Mouse (Mus musculus): ENCODE data around the gene Ehmt2. TPM values are rescaled to one million over a fixed set of nuclear protein-coding genes. Genes with fewer than 3 reads are reported as not detected.

The Ehmt2 gene
- polyA plus RNA-seq, 1 experiment from 2014 or later = 78.1 TPM

- Histone ChIP-seq H3K9me3 (no peaks in the 10 kb centered on the region), H3K4me1 (no peaks in the 10 kb centered on the region), H3K9ac (no peak overlapping the region), H3K4me3 (no peak overlapping the region), H3K27me3 (no peaks in the 10 kb centered on the region), H3K27ac (no peak overlapping the region), H3K36me3 (no peaks in the 10 kb centered on the region), H3K4me2 (no peak overlapping the region)
- WGBS = 93% methylated on average over 6 of the region's 6 CpGs
- ATAC-seq (ENCODE audit: insufficient number of reproducible peaks, low FRiP score, low TSS enrichment, low read depth) = no peak
Observed at GRCm38 (mm10) chr17:34874321-34874720, 23.9 kb upstream of the Ehmt2 start.

DNA sequence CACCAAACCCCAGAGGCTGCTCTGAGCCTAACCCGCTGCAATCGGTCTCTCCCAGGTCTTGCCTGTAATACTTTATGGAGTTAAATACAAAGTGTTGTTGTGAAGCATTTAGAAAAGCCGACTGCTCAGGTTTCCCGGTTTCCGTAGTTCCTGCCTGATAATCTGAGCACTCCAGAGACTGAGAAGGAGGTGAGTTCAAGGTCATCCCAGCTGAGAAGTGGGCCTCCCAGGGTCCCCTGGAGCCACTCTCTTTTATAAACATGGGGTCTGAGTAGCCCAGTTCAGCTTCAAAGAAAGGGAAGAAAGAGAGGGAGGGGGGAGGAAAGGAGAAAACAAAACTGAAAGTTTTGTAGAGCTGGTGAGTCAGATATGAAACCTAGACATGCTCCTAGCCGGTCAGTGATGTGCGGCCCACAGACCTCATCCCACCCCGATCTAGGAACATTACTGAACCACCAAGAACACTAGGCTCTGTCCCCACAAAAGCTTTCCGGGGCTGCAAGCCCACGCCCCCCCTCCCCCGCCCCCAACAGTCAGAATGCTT lies 18.9 kb upstream of the Ehmt2 start, which contains the start of gene Zbtb12:
TSS of gene Zbtb12 (plus strand) at position 148 of the 544 bp plus-strand sequence.
- H3K4me1 ChIP-seq = peaks cover 5% of the 10 kb centered on the region; the same call in 1 of the 2 replicates
- WGBS = 41% methylated on average over 11 of the region's 11 CpGs

DNA sequence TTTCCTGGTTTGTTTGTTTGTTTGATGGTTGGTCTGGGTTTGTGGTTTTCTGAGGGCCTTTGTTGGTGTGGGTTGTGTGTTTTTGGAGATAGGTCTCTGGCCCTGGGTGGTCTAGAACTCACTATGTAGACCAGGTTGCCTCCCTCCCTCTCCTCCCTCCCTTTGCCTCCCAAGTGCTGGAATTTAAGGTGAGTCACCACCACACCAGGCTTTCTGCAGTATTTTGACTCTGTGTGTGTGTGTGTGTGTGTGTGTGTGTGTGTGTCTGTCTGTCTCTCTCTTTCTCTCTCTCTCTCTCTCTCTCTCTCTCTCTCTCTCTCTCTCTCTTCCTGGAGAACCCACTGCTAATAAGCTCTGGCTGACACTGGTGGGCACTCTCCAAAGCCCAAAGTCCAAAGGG lies 17.1 kb upstream of the Ehmt2 start:
- H3K4me3 ChIP-seq = no peak overlapping the region
- no peak overlapping the region for H3K9ac ChIP-seq
- H3K4me1 ChIP-seq = peaks cover 5% of the 10 kb centered on the region; the same call in 1 of the 2 replicates
- no peak for ATAC-seq (ENCODE audit: insufficient number of reproducible peaks, low FRiP score, low TSS enrichment, low read depth)
- H3K9me3 ChIP-seq = no peaks in the 10 kb centered on the region
- no peak overlapping the region for H3K27ac ChIP-seq
- no peaks in the 10 kb centered on the region for H3K36me3 ChIP-seq
- peaks cover 5% of the 10 kb centered on the region for H3K27me3 ChIP-seq
- no peak overlapping the region for H3K4me2 ChIP-seq

More for the DNA sequence above, 18.9 kb upstream of the Ehmt2 start, which contains the start of gene Zbtb12:
- Histone ChIP-seq H3K4me2 (no peak within 1 kb of the TSS), H3K36me3 (no peaks in the 10 kb centered on the region), H3K9ac (no peak within 1 kb of the TSS), H3K27ac (no peak within 1 kb of the TSS), H3K4me3 (no peak within 1 kb of the TSS), H3K9me3 (no peaks in the 10 kb centered on the region), H3K27me3 (peaks cover 5% of the 10 kb centered on the region)
- no peak for ATAC-seq (ENCODE audit: insufficient number of reproducible peaks, low FRiP score, low TSS enrichment, low read depth)

DNA sequence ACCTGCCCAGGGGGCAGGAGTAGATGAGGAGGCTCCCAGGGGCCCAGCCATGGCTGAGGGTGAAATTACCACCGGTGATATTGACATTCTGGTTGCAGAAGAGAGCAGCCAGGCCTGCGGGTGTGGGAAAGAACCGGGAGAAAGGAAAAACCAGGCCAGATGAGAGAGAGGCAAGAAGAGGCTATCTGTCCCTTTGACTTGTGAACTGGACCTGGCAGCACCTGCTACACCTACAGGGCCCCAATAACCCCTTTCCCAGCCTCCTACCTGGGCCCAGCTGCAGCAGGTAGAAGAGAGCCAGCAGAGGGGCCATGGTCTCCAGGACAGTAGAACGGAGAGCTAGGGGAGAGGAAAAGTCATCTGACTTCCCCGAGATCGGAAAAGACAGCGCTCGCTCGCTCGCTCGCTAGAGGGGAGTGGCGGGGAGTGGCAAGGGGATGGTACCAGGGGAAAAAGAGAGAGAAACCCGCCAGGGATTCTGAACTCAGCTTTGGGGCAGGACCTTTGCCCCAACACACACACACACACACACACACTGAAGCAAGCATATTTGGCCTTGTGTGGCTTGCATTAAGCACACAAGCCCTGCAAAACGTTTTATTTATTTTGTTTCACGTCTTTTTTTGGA lies 16.5 kb upstream of the Ehmt2 start, which contains the start of gene Gm20547:
TSS of gene Gm20547 (minus strand) at position 360 of the 628 bp plus-strand sequence.
- Histone ChIP-seq H3K9ac (no peak within 1 kb of the TSS), H3K4me3 (no peak within 1 kb of the TSS), H3K9me3 (no peaks in the 10 kb centered on the region), H3K4me2 (0 out of 2 replicates have a peak within 1 kb of the TSS, but pooled peaks have one; percentile 12), H3K27me3 (peaks cover 5% of the 10 kb centered on the region), H3K27ac (no peak within 1 kb of the TSS), H3K36me3 (no peaks in the 10 kb centered on the region), H3K4me1 (peaks cover 5% of the 10 kb centered on the region; the same call in 1 of the 2 replicates)
- no peak for ATAC-seq (ENCODE audit: insufficient number of reproducible peaks, low FRiP score, low TSS enrichment, low read depth)
- 10% methylated on average over 15 of the region's 15 CpGs for WGBS

DNA sequence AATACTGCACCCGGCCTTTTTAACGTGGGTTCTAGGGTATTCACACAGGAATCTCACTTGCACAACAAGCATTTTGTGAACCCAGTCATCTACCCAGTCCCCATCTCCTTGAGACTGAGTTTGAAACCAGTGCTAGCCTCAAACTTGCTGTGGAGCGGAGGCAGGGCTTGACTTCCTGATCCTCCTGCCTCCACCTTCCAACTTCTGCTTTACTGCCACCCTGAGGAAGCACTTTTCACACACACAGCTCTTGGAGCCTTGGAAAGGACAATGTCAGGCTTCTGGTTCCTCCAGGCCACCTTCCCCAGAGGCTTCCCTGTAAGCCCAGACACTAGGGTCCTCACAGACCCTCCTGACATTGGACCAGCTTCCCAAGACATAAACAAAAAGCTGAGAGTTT lies 14.9 kb upstream of the Ehmt2 start:
- H3K4me1 ChIP-seq = peaks cover 5% of the 10 kb centered on the region; the same call in 1 of the 2 replicates
- H3K36me3 ChIP-seq = no peaks in the 10 kb centered on the region
- H3K27ac ChIP-seq = no peak overlapping the region
- no peak for ATAC-seq (ENCODE audit: insufficient number of reproducible peaks, low FRiP score, low TSS enrichment, low read depth)
- 61% methylated on average over 3 of the region's 3 CpGs for WGBS
- H3K9me3 ChIP-seq = no peaks in the 10 kb centered on the region
- no peak overlapping the region for H3K4me2 ChIP-seq
- H3K9ac ChIP-seq = no peak overlapping the region
- no peak overlapping the region for H3K4me3 ChIP-seq
- peaks cover 5% of the 10 kb centered on the region for H3K27me3 ChIP-seq

DNA sequence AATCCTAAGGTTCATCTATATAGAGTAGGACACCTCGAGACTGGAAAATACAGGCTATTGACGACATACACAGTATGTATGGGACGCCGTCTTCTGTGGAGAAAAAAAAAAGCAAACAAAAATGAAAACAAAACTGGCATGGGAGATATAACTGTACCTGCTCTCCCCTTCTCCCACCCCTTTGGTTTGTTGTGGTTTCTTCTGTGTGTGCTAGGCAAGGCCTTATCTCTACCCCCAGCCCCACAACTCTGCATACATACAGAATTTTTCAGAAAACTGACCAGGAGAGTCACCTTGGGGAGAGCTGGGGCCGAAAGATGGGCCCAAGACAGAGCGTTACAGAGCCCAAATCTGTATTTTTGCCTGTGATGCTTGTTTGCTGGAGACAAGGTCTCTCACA lies 13.6 kb upstream of the Ehmt2 start:
- ATAC-seq (ENCODE audit: insufficient number of reproducible peaks, low FRiP score, low TSS enrichment, low read depth) = no peak
- no peak overlapping the region for H3K27ac ChIP-seq

DNA sequence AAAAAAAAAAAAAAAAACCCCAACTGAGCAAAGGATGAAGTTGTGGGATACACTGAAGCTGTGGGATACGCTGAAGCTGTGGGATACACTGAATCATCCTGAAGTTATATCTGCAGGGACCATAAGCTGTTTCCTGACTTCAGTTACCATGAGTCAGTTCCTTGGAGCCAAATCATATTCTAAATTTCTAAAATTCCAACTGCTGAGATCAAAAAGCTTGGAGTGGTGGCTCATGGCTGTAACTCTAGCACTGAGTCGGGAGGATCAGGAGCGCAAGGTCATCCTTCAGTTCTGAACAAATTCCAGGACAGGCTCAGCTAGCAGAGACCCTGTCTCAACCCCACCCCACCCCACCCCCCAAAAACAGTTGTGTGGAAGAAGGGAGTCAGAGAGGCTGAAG lies 12.7 kb upstream of the Ehmt2 start:
- Histone ChIP-seq H3K4me1 (peaks cover 5% of the 10 kb centered on the region; the same call in 1 of the 2 replicates), H3K27me3 (peaks cover 5% of the 10 kb centered on the region), H3K4me3 (no peak overlapping the region), H3K27ac (no peak overlapping the region), H3K9ac (no peak overlapping the region), H3K36me3 (no peaks in the 10 kb centered on the region), H3K9me3 (no peaks in the 10 kb centered on the region), H3K4me2 (no peak overlapping the region)
- no peak for ATAC-seq (ENCODE audit: insufficient number of reproducible peaks, low FRiP score, low TSS enrichment, low read depth)
- 54% methylated on average over 3 of the region's 3 CpGs for WGBS

More for the DNA sequence above, 13.6 kb upstream of the Ehmt2 start:
- Histone ChIP-seq H3K4me2 (no peak overlapping the region), H3K9me3 (no peaks in the 10 kb centered on the region), H3K4me1 (peaks cover 5% of the 10 kb centered on the region; the same call in 1 of the 2 replicates), H3K4me3 (no peak overlapping the region), H3K27me3 (peaks cover 5% of the 10 kb centered on the region), H3K9ac (no peak overlapping the region), H3K36me3 (no peaks in the 10 kb centered on the region)
- WGBS = 87% methylated on average over 6 of the region's 6 CpGs

DNA sequence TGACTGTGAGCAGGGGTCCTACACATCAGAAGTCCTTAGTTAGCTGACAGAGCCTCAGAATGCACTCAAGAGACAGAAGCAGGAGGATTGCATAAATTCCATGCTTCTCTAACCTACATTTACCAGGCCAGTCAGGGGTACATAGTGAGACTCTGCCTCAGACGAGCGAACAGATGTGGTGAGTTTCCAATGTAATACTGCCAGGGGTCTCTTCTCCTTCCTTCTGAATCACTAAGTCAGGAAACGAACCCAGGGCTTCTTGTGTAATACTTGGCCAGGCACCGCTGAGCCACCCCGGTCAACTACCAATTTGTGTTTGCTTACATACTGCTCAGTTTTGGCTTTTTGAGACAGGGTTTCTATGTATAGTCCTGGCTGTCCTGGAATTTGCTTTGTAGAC lies 10.3 kb upstream of the Ehmt2 start:
- no peak overlapping the region for H3K27ac ChIP-seq
- H3K4me1 ChIP-seq = 0 out of 2 replicates have a peak, but pooled peaks cover 5% of the 10 kb centered on the region
- H3K27me3 ChIP-seq = no peaks in the 10 kb centered on the region
- ATAC-seq (ENCODE audit: insufficient number of reproducible peaks, low FRiP score, low TSS enrichment, low read depth) = no peak
- H3K4me2 ChIP-seq = no peak overlapping the region
- no peaks in the 10 kb centered on the region for H3K36me3 ChIP-seq
- 87% methylated on average over 5 of the region's 5 CpGs for WGBS
- H3K9me3 ChIP-seq = no peaks in the 10 kb centered on the region
- H3K9ac ChIP-seq = no peak overlapping the region
- H3K4me3 ChIP-seq = no peak overlapping the region

DNA sequence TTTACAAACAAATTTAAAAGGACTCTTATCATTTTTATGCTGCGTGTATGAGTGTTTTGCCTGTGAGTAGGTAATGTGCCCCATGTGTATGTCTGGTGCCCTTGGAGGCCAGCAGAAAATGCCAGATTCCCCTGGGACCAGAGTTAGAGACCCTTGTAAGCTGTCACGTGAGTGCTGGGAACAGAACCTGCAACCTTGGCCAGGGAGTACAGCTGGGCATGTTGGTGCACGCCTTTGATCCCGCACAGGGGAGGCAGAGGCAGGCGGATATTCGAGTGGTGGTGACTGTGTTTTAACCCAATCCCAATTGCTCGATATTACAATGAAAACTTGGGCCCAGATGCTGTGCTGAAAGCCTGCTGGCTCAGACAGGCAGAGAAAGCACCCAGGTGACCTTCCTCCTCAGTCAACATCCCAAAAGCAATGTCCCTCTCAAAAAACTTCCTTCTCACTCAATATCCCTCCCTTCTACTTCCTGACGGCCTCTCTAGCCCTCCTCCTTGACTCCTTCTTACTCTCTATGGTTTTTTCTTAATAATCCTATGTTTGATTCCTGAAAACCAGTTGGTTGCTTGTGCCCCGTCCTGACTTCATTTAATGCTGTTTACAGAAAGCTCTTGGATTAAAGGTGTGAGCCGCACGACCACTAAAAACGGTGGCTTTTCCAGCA lies 8.1 kb upstream of the Ehmt2 start:
- no peak overlapping the region for H3K4me3 ChIP-seq
- H3K4me1 ChIP-seq = peaks cover 10% of the 10 kb centered on the region
- H3K9me3 ChIP-seq = no peaks in the 10 kb centered on the region
- no peak overlapping the region for H3K9ac ChIP-seq
- no peak overlapping the region for H3K27ac ChIP-seq
- no peak overlapping the region for H3K4me2 ChIP-seq
- no peak for ATAC-seq (ENCODE audit: insufficient number of reproducible peaks, low FRiP score, low TSS enrichment, low read depth)
- WGBS = 84% methylated on average over 12 of the region's 12 CpGs
- H3K36me3 ChIP-seq = no peaks in the 10 kb centered on the region
- no peaks in the 10 kb centered on the region for H3K27me3 ChIP-seq

GRCm38 (mm10) chr17:34891377-34891776 lies 6.9 kb upstream of the Ehmt2 start:
- Histone ChIP-seq H3K27me3 (no peaks in the 10 kb centered on the region), H3K9me3 (no peaks in the 10 kb centered on the region), H3K4me1 (peaks cover 22% of the 10 kb centered on the region), H3K4me3 (no peak overlapping the region), H3K36me3 (peaks cover 6% of the 10 kb centered on the region; the same call in 1 of the 2 replicates), H3K9ac (no peak overlapping the region), H3K27ac (no peak overlapping the region), H3K4me2 (no peak overlapping the region)
- ATAC-seq (ENCODE audit: insufficient number of reproducible peaks, low FRiP score, low TSS enrichment, low read depth) = no peak
- 91% methylated on average over 2 of the region's 2 CpGs for WGBS

GRCm38 (mm10) chr17:34893072-34893824 lies 5.0 kb upstream of the Ehmt2 start:
- WGBS = 68% methylated on average over 12 of the region's 12 CpGs
- no peak for ATAC-seq (ENCODE audit: insufficient number of reproducible peaks, low FRiP score, low TSS enrichment, low read depth)
- Histone ChIP-seq H3K9me3 (no peaks in the 10 kb centered on the region), H3K4me2 (peak overlapping the region; percentile 84), H3K9ac (no peak overlapping the region), H3K4me3 (peak overlapping the region; percentile 74), H3K36me3 (peaks cover 8% of the 10 kb centered on the region; the same call in 1 of the 2 replicates), H3K27ac (peak overlapping the region; percentile 93), H3K4me1 (peaks cover 33% of the 10 kb centered on the region), H3K27me3 (no peaks in the 10 kb centered on the region)
